ENCODE assay signal across 8 mouse cellular contexts in genomic region chr12:82469706-82470361, GRCm38 (mm10).
DNase-seq lines count a peak whose midpoint lies in the region; ATAC-seq lines count a peak whose summit lies in the region.

No protein-coding gene starts in this region.

- H3K9me3 ChIP-seq in embryonic facial prominence, embryonic 15.5 days (replicated peaks), result no peaks in the 10 kb centered on the region
- no peaks in the 10 kb centered on the region for H3K9me3 ChIP-seq in heart, embryonic 12.5 days (replicated peaks)
- H3K9me3 ChIP-seq in kidney, embryonic 16.5 days (ENCODE audit: low read length), result no peaks in the 10 kb centered on the region

- WGBS in embryonic facial prominence, embryonic 15.5 days, result 4% methylated on average over 12 of the region's 12 CpGs
- WGBS in heart, embryonic 12.5 days, result 4% methylated on average over 12 of the region's 12 CpGs
- WGBS in kidney, embryonic 16.5 days, result 2% methylated on average over 12 of the region's 12 CpGs

- no peaks in the 10 kb centered on the region for H3K4me1 ChIP-seq in embryonic facial prominence, embryonic 15.5 days
- H3K4me1 ChIP-seq in heart, embryonic 12.5 days (replicated peaks), result peaks cover 26% of the 10 kb centered on the region
- H3K4me1 ChIP-seq in kidney, embryonic 16.5 days (ENCODE audit: insufficient read depth, low read length), result peaks cover 18% of the 10 kb centered on the region

- H3K4me3 ChIP-seq in embryonic facial prominence, embryonic 15.5 days (replicated peaks), result peak overlapping the region; percentile 51
- H3K4me3 ChIP-seq in heart, embryonic 12.5 days, result peak overlapping the region; percentile 56
- peak overlapping the region; percentile 54 for H3K4me3 ChIP-seq in kidney, embryonic 16.5 days (ENCODE audit: low read length)

- H3K27me3 ChIP-seq in embryonic facial prominence, embryonic 15.5 days, result no peaks in the 10 kb centered on the region
- H3K27me3 ChIP-seq in heart, embryonic 12.5 days (replicated peaks), result no peaks in the 10 kb centered on the region
- H3K27me3 ChIP-seq in kidney, embryonic 16.5 days (ENCODE audit: insufficient read depth, low read length), result no peaks in the 10 kb centered on the region

- peak overlapping the region; percentile 66 for H3K27ac ChIP-seq in embryonic facial prominence, embryonic 15.5 days (replicated peaks)
- H3K27ac ChIP-seq in heart, embryonic 12.5 days (ENCODE audit: poor library complexity, severe bottlenecking), result peak overlapping the region; percentile 91
- H3K27ac ChIP-seq in kidney, embryonic 16.5 days (ENCODE audit: low read length), result peak overlapping the region; percentile 90

- DNase-seq in 416B (ENCODE audit: low read depth) (peak; percentile 86), liver (peak; percentile 76)
- peak; percentile 50 to 79 for DNase-seq in adrenal gland, postnatal 4 days (ENCODE audit: low spot score in 2 of 2)
- peak; percentile 30 to 60 for DNase-seq in monocyte, adult 2 months (ENCODE audit: low read depth in 1 of 2, low spot score in 2 of 2)
- DNase-seq in spleen, postnatal 14 days (ENCODE audit: low spot score in 2 of 2), result peak; percentile 55 to 74

- ATAC-seq in embryonic facial prominence, embryonic 15.5 days (ENCODE audit: insufficient number of reproducible peaks, low FRiP score, low TSS enrichment, low read depth), result peak; percentile 85
- ATAC-seq in heart, embryonic 12.5 days (ENCODE audit: insufficient number of reproducible peaks, low FRiP score), result peak; percentile 69
- peak; percentile 91 for ATAC-seq in kidney, embryonic 16.5 days (ENCODE audit: low FRiP score, low TSS enrichment)

- H3K36me3 ChIP-seq in embryonic facial prominence, embryonic 15.5 days, result no peaks in the 10 kb centered on the region
- H3K36me3 ChIP-seq in heart, embryonic 12.5 days, result no peaks in the 10 kb centered on the region
- H3K36me3 ChIP-seq in kidney, embryonic 16.5 days (ENCODE audit: insufficient read depth, low read length), result no peaks in the 10 kb centered on the region

- no peak overlapping the region for H3K9ac ChIP-seq in embryonic facial prominence, embryonic 15.5 days
- peak overlapping the region; percentile 72; the same call in 1 of the 2 replicates for H3K9ac ChIP-seq in heart, embryonic 12.5 days
- peak overlapping the region; percentile 67 for H3K9ac ChIP-seq in kidney, embryonic 16.5 days (replicated peaks; ENCODE audit: low read length)

- H3K4me2 ChIP-seq in embryonic facial prominence, embryonic 15.5 days (replicated peaks), result peak overlapping the region; percentile 84
- peak overlapping the region; percentile 83 for H3K4me2 ChIP-seq in heart, embryonic 12.5 days
- peak overlapping the region; percentile 88 for H3K4me2 ChIP-seq in kidney, embryonic 16.5 days (replicated peaks; ENCODE audit: low read depth, low read length)

Comparison
In these comparisons a context has a peak if more than half of its experiments do, and no peak if none do; other contexts are left out.
1. Peak in every context shown above with its lines: DNase-seq, ATAC-seq, H3K4me3 ChIP-seq and H3K27ac ChIP-seq.